In genomic region chr2:158273646-158274045, GRCm38 (mm10) we compare ENCODE assay signal across 12 mouse cellular contexts. TPM values are rescaled to one million over a fixed set of nuclear protein-coding genes. Genes with fewer than 3 reads are reported as not detected.
DNase-seq lines count a peak whose midpoint lies in the region; ATAC-seq lines count a peak whose summit lies in the region.
"Had no signal": no experiment of that assay in that cellular context is flagged by ENCODE, and none has a peak within 500 bp of the region (broad histone marks: within the 10 kb centered on the region; RNA-seq: fewer than 3 reads in every experiment).

No protein-coding gene starts in this region.

- WGBS in lung, embryonic 15.5 days, result 9% methylated on average over 2 of the region's 2 CpGs
- 23% methylated on average over 2 of the region's 2 CpGs for WGBS in hindbrain, embryonic 11.5 days
- 18% methylated on average over 2 of the region's 2 CpGs for WGBS in limb, embryonic 12.5 days
- 39% methylated on average over 2 of the region's 2 CpGs for WGBS in heart, embryonic 12.5 days

- no peak overlapping the region for H3K4me2 ChIP-seq in lung, embryonic 15.5 days
- H3K4me2 ChIP-seq in hindbrain, embryonic 11.5 days (replicated peaks; ENCODE audit: low read depth, low read length), result no peak overlapping the region
- H3K4me2 ChIP-seq in limb, embryonic 12.5 days, result no peak overlapping the region
- H3K4me2 ChIP-seq in heart, embryonic 12.5 days, result no peak overlapping the region
- H3K4me2 ChIP-seq: liver, embryonic 15.5 days; stomach, embryonic 15.5 days had no signal

- H3K27ac ChIP-seq in lung, embryonic 15.5 days, result peak overlapping the region; percentile 57; the same call in 1 of the 2 replicates
- 0 out of 2 replicates have a peak overlapping the region, but pooled peaks have one; percentile 42 for H3K27ac ChIP-seq in hindbrain, embryonic 11.5 days (ENCODE audit: low read depth, low read length)
- peak overlapping the region; percentile 80 for H3K27ac ChIP-seq in limb, embryonic 12.5 days
- H3K27ac ChIP-seq in heart, embryonic 12.5 days (ENCODE audit: poor library complexity, severe bottlenecking), result no peak overlapping the region
- H3K27ac ChIP-seq: liver, embryonic 15.5 days; stomach, embryonic 15.5 days had no signal

- H3K36me3 ChIP-seq in lung, embryonic 15.5 days, result no peaks in the 10 kb centered on the region
- H3K36me3 ChIP-seq in hindbrain, embryonic 11.5 days (ENCODE audit: control insufficient read depth, insufficient read depth, low read length), result no peaks in the 10 kb centered on the region
- H3K36me3 ChIP-seq in limb, embryonic 12.5 days, result no peaks in the 10 kb centered on the region
- H3K36me3 ChIP-seq in heart, embryonic 12.5 days, result no peaks in the 10 kb centered on the region
- H3K36me3 ChIP-seq: G1E; liver, embryonic 15.5 days; stomach, embryonic 15.5 days had no signal

- no peaks in the 10 kb centered on the region for H3K9me3 ChIP-seq in lung, embryonic 15.5 days
- no peaks in the 10 kb centered on the region for H3K9me3 ChIP-seq in hindbrain, embryonic 11.5 days (ENCODE audit: control insufficient read depth, low read length)
- H3K9me3 ChIP-seq in limb, embryonic 12.5 days, result no peaks in the 10 kb centered on the region
- H3K9me3 ChIP-seq in heart, embryonic 12.5 days (replicated peaks), result no peaks in the 10 kb centered on the region
- H3K9me3 ChIP-seq: G1E; liver, embryonic 15.5 days; stomach, embryonic 15.5 days had no signal

- 0 out of 2 replicates have a peak, but pooled peaks cover 3% of the 10 kb centered on the region for H3K4me1 ChIP-seq in lung, embryonic 15.5 days
- no peaks in the 10 kb centered on the region for H3K4me1 ChIP-seq in hindbrain, embryonic 11.5 days (replicated peaks; ENCODE audit: control insufficient read depth, insufficient read depth, low read length)
- H3K4me1 ChIP-seq in limb, embryonic 12.5 days (replicated peaks), result peaks cover 7% of the 10 kb centered on the region
- peaks cover 3% of the 10 kb centered on the region; the same call in 1 of the 2 replicates for H3K4me1 ChIP-seq in heart, embryonic 12.5 days (replicated peaks)
- H3K4me1 ChIP-seq: liver, embryonic 15.5 days; stomach, embryonic 15.5 days had no signal

- H3K9ac ChIP-seq in lung, embryonic 15.5 days, result no peak overlapping the region
- H3K9ac ChIP-seq in hindbrain, embryonic 11.5 days (ENCODE audit: low read depth, low read length), result no peak overlapping the region
- H3K9ac ChIP-seq in limb, embryonic 12.5 days (replicated peaks), result no peak overlapping the region
- H3K9ac ChIP-seq in heart, embryonic 12.5 days, result no peak overlapping the region
- H3K9ac ChIP-seq: liver, embryonic 15.5 days; stomach, embryonic 15.5 days had no signal

- DNase-seq in lung, postnatal 14 days, result no peak
- no peak for DNase-seq in hindbrain, embryonic 11.5 days (ENCODE audit: low spot score)
- peak; percentile 49 for DNase-seq in thymus, postnatal 14 days
- DNase-seq in layer of hippocampus, postnatal 36 days, result no peak
- DNase-seq: adrenal gland, postnatal 36 days had no signal

- no peaks in the 10 kb centered on the region for H3K27me3 ChIP-seq in lung, embryonic 15.5 days
- no peaks in the 10 kb centered on the region for H3K27me3 ChIP-seq in hindbrain, embryonic 11.5 days (ENCODE audit: control insufficient read depth, insufficient read depth, low read length)
- 0 out of 2 replicates have a peak, but pooled peaks cover 9% of the 10 kb centered on the region for H3K27me3 ChIP-seq in limb, embryonic 12.5 days
- H3K27me3 ChIP-seq in heart, embryonic 12.5 days (replicated peaks), result no peaks in the 10 kb centered on the region; the same call in 1 of the 2 replicates
- H3K27me3 ChIP-seq: liver, embryonic 15.5 days; stomach, embryonic 15.5 days had no signal

- ATAC-seq in lung, embryonic 15.5 days (ENCODE audit: borderline replicate concordance, extremely low read depth, low FRiP score, low TSS enrichment), result no peak
- ATAC-seq in hindbrain, embryonic 11.5 days (ENCODE audit: low FRiP score), result no peak
- no peak for ATAC-seq in limb, embryonic 12.5 days (ENCODE audit: insufficient number of reproducible peaks, insufficient read depth, low FRiP score, low TSS enrichment, low read depth)
- no peak for ATAC-seq in heart, embryonic 12.5 days (ENCODE audit: insufficient number of reproducible peaks, low FRiP score)

- no peak overlapping the region for H3K4me3 ChIP-seq in lung, embryonic 15.5 days
- H3K4me3 ChIP-seq in hindbrain, embryonic 11.5 days (ENCODE audit: low read depth, low read length), result no peak overlapping the region
- H3K4me3 ChIP-seq in limb, embryonic 12.5 days (replicated peaks), result no peak overlapping the region
- H3K4me3 ChIP-seq in heart, embryonic 12.5 days, result no peak overlapping the region
- H3K4me3 ChIP-seq: liver, embryonic 15.5 days; stomach, embryonic 15.5 days had no signal

RNA-seq across cellular contexts. Expression of gene Bpi, which starts 15.8 kb away (rescaled TPM):
- polyA plus RNA-seq in lung, embryonic 15.5 days (2015; fragmentation: Nextera tagmentation; extraction: Ambion mirVana), result not detected in 2 replicates
- polyA plus RNA-seq in hindbrain, embryonic 11.5 days (2014; fragmentation: Nextera tagmentation; extraction: Ambion mirVana), result not detected in 2 replicates
- polyA plus RNA-seq in limb, embryonic 12.5 days (2016; fragmentation: Nextera tagmentation; extraction: Ambion mirVana), result not detected in 2 replicates
- not detected in 2 replicates for polyA plus RNA-seq in heart, embryonic 12.5 days (2016; fragmentation: Nextera tagmentation; extraction: Ambion mirVana)
- not detected for total RNA-seq in layer of hippocampus, postnatal 36 days (2021)
- total RNA-seq: adrenal gland, postnatal 36 days; G1E; granulocyte monocyte progenitor cell, adult 5-6 weeks had no signal
- polyA plus RNA-seq: G1E; liver, embryonic 15.5 days; stomach, embryonic 15.5 days had no signal

RNA-seq across cellular contexts. Expression of gene Lbp, which starts 32.6 kb away (rescaled TPM):
- polyA plus RNA-seq in lung, embryonic 15.5 days (2015; fragmentation: Nextera tagmentation; extraction: Ambion mirVana), result 11.5 and 14.2 TPM in 2 replicates
- 2.7 and 3.4 TPM in 2 replicates for polyA plus RNA-seq in hindbrain, embryonic 11.5 days (2014; fragmentation: Nextera tagmentation; extraction: Ambion mirVana)
- polyA plus RNA-seq in limb, embryonic 12.5 days (2016; fragmentation: Nextera tagmentation; extraction: Ambion mirVana), result 3.1 and 4.2 TPM in 2 replicates
- 12.3 and 13.3 TPM in 2 replicates for polyA plus RNA-seq in heart, embryonic 12.5 days (2016; fragmentation: Nextera tagmentation; extraction: Ambion mirVana)
- 1 to 10 TPM in 1 of 2 experiments, under 1 TPM in 1; 1.00 to 3.9 TPM for total RNA-seq in layer of hippocampus, postnatal 36 days (2021)
- total RNA-seq: G1E had no signal
- polyA plus RNA-seq: G1E had no signal

RNA-seq across cellular contexts. Expression of gene D630003M21Rik, which starts 44.6 kb away (rescaled TPM):
- polyA plus RNA-seq in lung, embryonic 15.5 days (2015; fragmentation: Nextera tagmentation; extraction: Ambion mirVana), result 5.3 and 5.5 TPM in 2 replicates
- polyA plus RNA-seq in hindbrain, embryonic 11.5 days (2014; fragmentation: Nextera tagmentation; extraction: Ambion mirVana), result 1.9 and 2.3 TPM in 2 replicates
- polyA plus RNA-seq in limb, embryonic 12.5 days (2016; fragmentation: Nextera tagmentation; extraction: Ambion mirVana), result 10.2 TPM in 2 replicates
- polyA plus RNA-seq in heart, embryonic 12.5 days (2016; fragmentation: Nextera tagmentation; extraction: Ambion mirVana), result 1.1 and 1.5 TPM in 2 replicates
- total RNA-seq in layer of hippocampus, postnatal 36 days (2021), result 1 to 10 TPM; 3.6 to 3.7 TPM
- total RNA-seq: granulocyte monocyte progenitor cell, adult 5-6 weeks had no signal
- polyA plus RNA-seq: G1E had no signal
